Mouse (Mus musculus): Measurements from ENCODE around the gene Nhlh1.
A peak's percentile ranks its signal among the peaks of the same experiment; 100 is the strongest.

Nhlh1 gene

DNA sequence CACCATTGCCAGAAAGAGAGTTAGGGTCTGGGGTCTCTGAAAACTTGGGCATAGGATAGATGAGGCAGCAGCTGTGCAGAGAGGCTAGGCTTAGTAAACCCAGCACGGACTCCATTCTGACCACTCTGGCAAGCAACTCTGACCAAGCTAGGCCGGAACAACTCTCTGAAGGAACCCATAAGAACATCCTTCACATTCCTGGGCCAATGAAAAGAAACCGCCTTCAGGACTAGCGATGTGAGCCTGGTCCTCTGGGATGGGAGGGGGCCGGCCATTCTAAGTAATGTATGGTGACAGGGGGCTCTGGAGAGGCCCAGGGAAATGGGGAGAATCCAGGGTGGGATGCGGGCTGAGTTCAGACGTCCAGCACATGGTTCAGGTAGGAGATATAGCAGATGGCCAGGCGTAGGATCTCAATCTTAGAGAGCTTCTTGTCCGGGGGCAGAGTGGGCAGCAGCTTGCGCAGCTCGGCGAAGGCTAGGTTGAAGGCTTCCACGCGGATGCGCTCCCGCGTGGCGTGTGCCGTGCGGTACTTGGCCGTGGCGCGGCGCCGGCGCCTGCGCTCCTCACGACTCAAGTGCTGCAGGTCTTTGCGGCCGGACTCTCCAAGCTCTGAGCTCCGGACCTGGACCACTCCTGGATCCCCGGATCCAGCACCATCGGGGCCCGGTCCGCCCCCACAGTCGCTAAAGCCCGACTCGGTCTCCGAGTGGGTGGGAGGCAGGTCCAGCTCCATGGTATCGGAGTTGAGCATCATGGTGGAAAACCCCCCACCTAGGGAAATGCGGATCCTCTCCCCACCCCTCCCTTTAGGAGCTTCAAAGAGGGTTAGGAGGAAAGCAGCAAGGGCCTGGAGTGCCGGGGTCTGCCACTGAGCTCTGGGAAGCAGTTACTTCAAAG lies 3.6 kb downstream of the Nhlh1 start:
- no peak for DNase-seq (ENCODE audit: extremely low read depth, insufficient read length, low spot score)

- no peak for DNase-seq (ENCODE audit: extremely low read depth, insufficient read length, low spot score)
Observed at GRCm38 (mm10) chr1:172052766-172053279, 4.5 kb downstream of the Nhlh1 start.

DNA sequence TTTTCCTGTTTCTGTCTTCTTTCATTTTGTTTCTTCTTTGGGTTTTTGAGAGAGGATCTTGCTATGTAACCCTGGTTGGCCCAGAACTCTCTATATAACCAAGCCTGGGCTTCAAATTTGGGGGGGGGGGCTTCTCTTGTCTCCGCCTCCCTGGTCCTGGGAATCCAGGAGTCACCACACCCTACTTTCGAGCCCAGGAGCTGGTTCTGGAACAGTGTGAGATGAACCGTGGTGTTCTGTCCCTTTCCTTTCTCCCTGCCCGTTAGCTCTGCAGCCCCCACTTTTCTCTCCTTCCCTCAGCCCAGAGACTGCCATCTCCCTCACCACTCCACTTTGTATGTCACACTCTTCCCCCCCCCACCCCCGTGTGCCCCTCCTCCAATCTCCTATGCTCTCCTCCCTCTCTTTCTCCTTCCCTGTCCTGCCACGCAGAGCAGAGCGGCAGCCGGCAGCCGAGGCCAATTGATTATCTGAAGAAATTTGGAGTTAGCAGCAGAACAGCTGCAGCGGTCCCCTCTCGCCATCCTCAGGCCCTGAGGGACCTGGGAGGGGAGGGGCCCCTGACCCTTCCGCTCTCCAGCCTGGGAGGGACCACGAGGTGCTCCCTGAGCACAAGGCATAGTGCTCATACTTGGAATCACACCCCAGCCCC lies 8.1 kb downstream of the Nhlh1 start:
- DNase-seq (ENCODE audit: extremely low read depth, insufficient read length, low spot score), result no peak

- no peak for DNase-seq (ENCODE audit: extremely low read depth, insufficient read length, low spot score)
Observed at GRCm38 (mm10) chr1:172048241-172048734, 9.1 kb downstream of the Nhlh1 start.

GRCm38 (mm10) chr1:172046938-172047337 lies 10.4 kb downstream of the Nhlh1 start:
- peak; percentile 45 for DNase-seq (ENCODE audit: extremely low read depth, insufficient read length, low spot score)

GRCm38 (mm10) chr1:172046410-172046809 lies 11.0 kb downstream of the Nhlh1 start:
- DNase-seq (ENCODE audit: extremely low read depth, insufficient read length, low spot score), result no peak

GRCm38 (mm10) chr1:172029914-172030313 lies 27.5 kb downstream of the Nhlh1 start:
- no peak for DNase-seq (ENCODE audit: extremely low read depth, insufficient read length, low spot score)

- DNase-seq (ENCODE audit: extremely low read depth, insufficient read length, low spot score), result no peak
Observed at GRCm38 (mm10) chr1:172028394-172029275, 28.7 kb downstream of the Nhlh1 start, which contains the start of gene Vangl2. Gene Vangl2, minus strand, starts transcription at chr1:172028444.

GRCm38 (mm10) chr1:172027809-172028102 lies 29.6 kb downstream of the Nhlh1 start:
- no peak for DNase-seq (ENCODE audit: extremely low read depth, insufficient read length, low spot score)

DNA sequence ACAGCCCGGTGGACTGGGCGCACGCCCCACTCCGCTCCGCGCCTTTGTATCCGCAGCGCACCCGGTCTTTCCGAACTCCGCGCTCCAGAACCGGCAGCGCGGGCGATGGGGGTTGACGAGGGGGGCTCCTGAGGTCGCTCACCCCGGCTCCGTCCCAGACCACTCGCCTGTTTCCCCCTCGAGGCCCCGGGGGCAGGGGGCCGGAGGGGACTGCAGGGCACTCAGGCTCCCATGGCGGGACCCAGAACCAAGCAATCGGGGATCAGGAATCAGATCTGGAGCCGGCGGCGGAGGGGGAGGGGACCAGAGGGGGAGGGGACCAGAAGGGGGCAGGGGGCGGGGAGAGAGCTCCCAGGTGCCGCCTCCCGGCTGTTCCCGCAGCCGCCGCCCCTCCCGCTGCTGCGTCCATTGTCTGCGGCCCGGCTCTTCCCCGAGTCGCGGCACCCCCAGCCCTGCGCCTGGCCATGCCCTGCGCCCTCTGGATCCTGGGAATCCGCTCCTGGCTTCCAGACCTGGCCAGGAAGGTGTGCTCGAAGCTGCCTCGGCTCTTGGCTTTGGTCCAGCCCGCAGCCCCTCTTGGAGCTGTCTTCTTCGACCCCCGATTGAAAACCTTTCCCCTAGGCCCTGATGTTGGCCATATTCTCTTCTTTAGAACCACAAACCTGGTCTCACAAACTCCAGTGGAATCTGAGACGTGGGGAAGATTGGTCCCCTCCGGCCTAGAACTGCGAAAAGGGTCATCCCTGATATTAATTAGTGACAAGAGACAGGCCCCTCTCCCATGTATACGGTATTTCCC lies 30.2 kb downstream of the Nhlh1 start:
- no peak for DNase-seq (ENCODE audit: extremely low read depth, insufficient read length, low spot score)

GRCm38 (mm10) chr1:172026201-172026901 lies 31.0 kb downstream of the Nhlh1 start:
- DNase-seq (ENCODE audit: extremely low read depth, insufficient read length, low spot score), result no peak

- DNase-seq (ENCODE audit: extremely low read depth, insufficient read length, low spot score), result no peak
Observed at GRCm38 (mm10) chr1:172025201-172025904, 32.0 kb downstream of the Nhlh1 start.

DNA sequence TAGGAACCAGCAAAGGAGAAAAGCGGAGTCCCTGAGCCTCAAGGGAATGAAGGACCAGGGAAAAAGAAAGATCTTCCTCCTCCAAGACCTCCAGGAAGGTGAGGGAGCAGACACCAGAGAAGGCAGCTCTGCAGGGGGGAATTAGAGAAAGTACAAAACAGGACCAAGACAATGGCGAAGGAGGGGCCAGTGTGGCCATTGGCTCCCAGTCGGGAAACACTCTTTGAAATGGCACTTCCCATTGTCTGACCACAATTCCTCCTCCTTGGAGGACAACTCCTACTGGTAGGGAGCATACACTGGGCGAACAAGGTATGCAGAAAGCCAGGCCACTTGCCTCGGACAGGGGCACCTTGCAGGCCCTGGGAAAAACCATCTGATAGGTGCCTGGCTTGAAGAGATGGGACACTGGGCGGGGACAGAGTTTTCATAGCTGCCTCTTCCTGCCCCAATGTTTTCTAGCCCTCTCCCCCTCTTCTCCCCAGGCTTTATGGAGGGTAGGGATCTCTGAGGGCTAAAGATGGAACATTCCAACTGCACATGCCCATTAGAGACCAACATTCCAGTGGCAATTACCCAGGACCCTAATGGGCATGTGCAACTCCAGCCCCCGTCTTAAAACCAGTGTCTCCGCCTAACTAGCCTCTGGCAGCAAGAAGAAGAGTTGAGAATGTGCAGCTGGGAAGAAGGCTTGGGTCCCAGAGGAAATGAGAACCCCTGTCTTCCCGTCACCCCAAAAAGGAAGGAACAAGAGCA lies 33.1 kb downstream of the Nhlh1 start:
- no peak for DNase-seq (ENCODE audit: extremely low read depth, insufficient read length, low spot score)

DNA sequence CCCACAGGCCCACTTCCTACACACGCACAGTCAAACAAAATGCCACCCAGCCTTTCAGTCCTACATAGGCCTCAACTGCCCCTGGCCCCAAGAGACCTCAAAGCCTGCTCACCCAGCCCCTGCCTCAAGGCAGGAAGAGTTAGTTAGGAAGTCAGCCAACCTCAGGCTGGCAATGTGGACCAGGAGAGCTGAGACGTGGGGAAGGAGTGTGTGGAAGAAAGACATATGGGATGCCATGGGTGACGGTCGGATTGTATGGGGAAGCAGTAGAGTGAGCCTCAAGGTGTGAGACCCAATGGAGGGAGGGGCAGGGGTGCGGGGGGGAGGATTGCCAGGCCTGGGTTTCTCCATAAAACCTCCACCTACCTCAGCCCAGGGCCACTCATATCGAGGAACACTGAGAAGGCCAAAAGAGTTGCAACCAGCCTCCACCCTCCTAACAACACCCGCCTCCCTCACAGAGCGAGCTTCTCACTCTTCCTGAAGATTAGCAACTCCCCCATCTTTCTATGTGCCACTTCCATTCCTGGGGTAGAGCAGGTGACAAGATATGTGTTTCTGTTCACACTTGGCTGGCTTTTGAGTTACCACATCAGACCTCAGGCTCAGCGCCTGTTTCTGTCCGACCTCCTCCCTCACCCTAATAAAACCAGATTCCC lies 37.4 kb downstream of the Nhlh1 start:
- no peak for DNase-seq (ENCODE audit: extremely low read depth, insufficient read length, low spot score)

DNA sequence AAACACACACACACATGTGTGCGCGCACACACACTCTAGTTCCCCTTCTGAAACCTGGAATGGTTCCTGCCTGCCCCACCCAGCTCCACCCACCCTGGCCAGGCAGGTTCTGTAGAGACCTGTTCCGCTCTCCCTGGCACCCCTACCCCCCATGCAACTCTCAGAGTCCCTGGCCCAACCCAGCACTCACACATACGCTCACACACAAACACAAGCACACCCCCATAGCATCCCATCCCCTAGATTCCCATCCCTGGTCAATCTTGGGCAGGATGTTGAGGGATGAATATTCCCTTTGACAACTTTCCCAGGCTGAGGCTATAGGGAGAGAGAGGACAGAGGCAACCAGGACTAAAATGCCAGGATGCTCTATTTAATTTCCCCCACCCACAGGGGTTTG lies 38.0 kb downstream of the Nhlh1 start:
- no peak for DNase-seq (ENCODE audit: extremely low read depth, insufficient read length, low spot score)

- DNase-seq (ENCODE audit: extremely low read depth, insufficient read length, low spot score), result no peak
Observed at GRCm38 (mm10) chr1:172018336-172019311, 38.7 kb downstream of the Nhlh1 start.
